Mouse (Mus musculus) liver, embryonic 14.5 days (tissue): ENCODE data around the gene Ormdl2. TPM values are rescaled to one million over a fixed set of nuclear protein-coding genes. Genes with fewer than 3 reads are reported as not detected.

Source experiments
- ATAC-seq: fragments of 200-750 bp; cut with Nextera tagmentation; 2 replicates; pipeline ENCODE4 v1.8.0; 2017; ENCODE audit warnings: moderate number of reproducible peaks, mild to moderate bottlenecking, moderate library complexity; ENCODE audit not compliant: insufficient read depth
- DNase-seq, 3 experiments: peaks; one replicate each; pipeline ENCODE4 v3.0.0-alpha.2; 2012 to 2013; ENCODE audit warnings: low read depth in 3 of 3, low spot score in 3 of 3
- H3K27ac ChIP-seq: fragments of 300-500 bp; sonication (generic); 2 replicates; pipeline ENCODE4 v1.5.1; 2014; ENCODE audit warnings: moderate library complexity, mild to moderate bottlenecking, control low read depth, inconsistent platforms
- H3K27me3 ChIP-seq: fragments of 300-500 bp; sonication (generic); 2 replicates; pipeline ENCODE4 v1.6.1; 2014; ENCODE audit warnings: mild to moderate bottlenecking, low read length, moderate library complexity; ENCODE audit not compliant: control insufficient read depth, insufficient read depth
- H3K36me3 ChIP-seq: fragments of 300-500 bp; sonication (generic); replicated peaks from 2 replicates; pipeline ENCODE4 v1.6.1; 2014; ENCODE audit warnings: low read depth; ENCODE audit not compliant: control insufficient read depth, insufficient read depth
- H3K4me1 ChIP-seq, 2 experiments: fragments of 200-500 bp in 1 of 2; fragments of 300-500 bp in 1 of 2; sonication (generic) in 1 of 2; replicated peaks; 2 replicates each; pipeline ENCODE4 v1.6.1; 2012 to 2014; ENCODE audit warnings: antibody characterized with exemption in 1 of 2, inconsistent platforms in 1 of 2, low read length in 1 of 2; ENCODE audit not compliant: control insufficient read depth in 2 of 2, insufficient read depth in 2 of 2
- H3K4me2 ChIP-seq: fragments of 300-500 bp; sonication (generic); 2 replicates; pipeline ENCODE4 v1.6.1; 2014; ENCODE audit warnings: low read depth, mild to moderate bottlenecking, control low read depth, moderate library complexity
- H3K4me3 ChIP-seq, 2 experiments: fragments of 200-500 bp in 1 of 2; fragments of 300-500 bp in 1 of 2; sonication (generic) in 1 of 2; 2 replicates each; pipeline ENCODE4 v1.5.1; 2012 to 2014; ENCODE audit warnings: low read depth in 2 of 2, low read length in 2 of 2, mild to moderate bottlenecking in 2 of 2, control low read depth in 1 of 2, inconsistent platforms in 1 of 2, moderate library complexity in 1 of 2; ENCODE audit not compliant: insufficient read depth in 1 of 2
- H3K9ac ChIP-seq: fragments of 300-500 bp; sonication (generic); replicated peaks from 2 replicates; pipeline ENCODE4 v1.6.1; 2014; ENCODE audit warnings: mild to moderate bottlenecking, control low read depth, moderate library complexity
- H3K9me3 ChIP-seq: fragments of 300-500 bp; sonication (generic); 2 replicates; pipeline ENCODE4 v1.6.1; 2016; ENCODE audit warnings: low read length, mixed read lengths; ENCODE audit not compliant: control insufficient read depth
- CTCF ChIP-seq: IDR thresholded peaks from 2 replicates; pipeline ENCODE4 v1.5.1; 2016; ENCODE audit warnings: antibody characterized with exemption, low read depth, control low read depth
- EP300 ChIP-seq: IDR thresholded peaks from 2 replicates; pipeline ENCODE4 v1.6.1; 2016; ENCODE audit warnings: antibody characterized with exemption, low read depth
- WGBS: fragments of 180-500 bp; shearing (Covaris S2); extraction: QIAGEN DNeasy Blood & Tissue Kit; methylation state at CpG from one replicate; pipeline ENCODE4 v1.1.7; 2014; ENCODE audit not compliant: insufficient replicate concordance; 5-methylcytosine and 5-hydroxymethylcytosine counted together
- polyA plus RNA-seq, 2 experiments: library from polyadenylated mRNA; depleted of rRNA in 1 of 2; stranded (reverse) in 1 of 2; unstranded in 1 of 2; fragments of >200 nt; fragmentation: Nextera tagmentation in 1 of 2; extraction: Ambion mirVana in 1 of 2; gene quantifications; 2 replicates each; pipeline versions ENCODE4 v1.2.1 to v1.2.3; 2012 to 2014

The Ormdl2 gene
- polyA plus RNA-seq, 2 experiments: 43.1 to 83.5 TPM

DNA sequence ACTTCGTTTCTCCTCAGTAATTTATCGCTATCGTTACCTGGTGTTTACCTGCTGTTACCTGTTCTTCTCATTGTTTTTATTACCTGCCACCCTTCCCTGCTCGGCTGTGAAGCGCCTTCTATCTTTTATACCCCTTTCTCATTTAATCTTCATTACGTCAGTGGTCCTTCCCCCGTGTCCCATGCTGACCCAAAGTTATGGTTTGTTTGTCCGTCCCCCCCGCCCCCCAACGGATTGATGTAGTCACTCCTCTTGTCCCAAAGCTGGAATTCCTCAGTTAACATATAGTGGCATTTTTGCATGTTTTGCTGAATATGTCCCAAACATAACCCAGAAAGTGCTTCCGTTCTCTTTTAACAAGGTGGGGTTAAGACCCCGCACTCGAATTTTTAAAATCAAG lies 690 bp upstream of the Ormdl2 start:
- no peak; the same call in 1 of the 2 replicates for ATAC-seq
- TF ChIP-seq CTCF (no peak), EP300 (no peak)
- H3K4me1 ChIP-seq: peaks cover 9 to 10% of the 10 kb centered on the region in 2 experiments
- 1% methylated on average over 13 of the region's 13 CpGs for WGBS
- H3K9ac ChIP-seq: peak overlapping the region; percentile 94
- H3K4me2 ChIP-seq: peak overlapping the region; percentile 94
- DNase-seq: no peak
- H3K36me3 ChIP-seq: peaks cover 25% of the 10 kb centered on the region
- H3K4me3 ChIP-seq: peak overlapping the region; percentile 96
- no peaks in the 10 kb centered on the region for H3K9me3 ChIP-seq
- peak overlapping the region; percentile 63 for H3K27ac ChIP-seq
- no peaks in the 10 kb centered on the region for H3K27me3 ChIP-seq

DNA sequence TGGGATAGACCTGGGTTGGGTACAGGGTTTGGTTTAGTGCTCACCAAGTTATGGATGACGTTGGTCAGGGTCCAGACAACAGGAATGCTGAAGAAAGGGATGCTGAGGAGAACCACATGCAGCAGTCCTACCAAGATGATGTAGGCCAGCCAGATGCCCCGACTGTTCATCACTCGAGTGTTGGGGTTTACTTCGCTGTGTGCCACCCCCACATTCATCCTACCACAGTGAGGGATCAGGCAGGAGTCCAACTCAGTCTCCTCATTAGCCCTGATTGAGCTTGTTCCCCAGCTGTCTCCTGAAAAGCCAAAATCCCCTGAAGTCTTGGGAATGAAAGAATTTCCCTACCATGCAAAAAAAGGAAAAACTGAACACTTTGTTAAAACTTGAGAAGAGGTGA lies 1.2 kb downstream of the Ormdl2 start:
- peak overlapping the region; percentile 94 for H3K4me2 ChIP-seq
- no peak overlapping the region for H3K27ac ChIP-seq
- peak overlapping the region; percentile 79 for H3K9ac ChIP-seq
- peak overlapping the region in 1 of 2 experiments; percentile 96; a peak in 2 of 4 replicates for H3K4me3 ChIP-seq
- H3K9me3 ChIP-seq: no peaks in the 10 kb centered on the region
- H3K27me3 ChIP-seq: no peaks in the 10 kb centered on the region
- no peak for TF ChIP-seq CTCF
- no peak for TF ChIP-seq EP300
- WGBS: 70% methylated on average over 4 of the region's 4 CpGs
- peaks cover 9 to 10% of the 10 kb centered on the region in 2 experiments for H3K4me1 ChIP-seq
- DNase-seq: no peak
- no peak for ATAC-seq
- H3K36me3 ChIP-seq: peaks cover 39% of the 10 kb centered on the region

- Histone ChIP-seq H3K9me3 (no peaks in the 10 kb centered on the region), H3K4me3 (no peak within 1 kb of the TSS), H3K27me3 (no peaks in the 10 kb centered on the region), H3K4me1 (peaks cover 5 to 6% of the 10 kb centered on the region in 2 experiments; a peak in 3 of 4 replicates), H3K4me2 (no peak within 1 kb of the TSS), H3K36me3 (peaks cover 47% of the 10 kb centered on the region), H3K9ac (no peak within 1 kb of the TSS), H3K27ac (no peak within 1 kb of the TSS)
- TF ChIP-seq CTCF (no peak), EP300 (no peak)
- WGBS: 80% methylated on average over 13 of the region's 13 CpGs
- no peak for ATAC-seq
- no peak for DNase-seq
Observed at GRCm38 (mm10) chr10:128817033-128817432, 4.4 kb downstream of the Ormdl2 start, which contains the start of gene Sarnp. Gene Sarnp, plus strand, starts transcription at chr10:128817333.

- Histone ChIP-seq H3K27me3 (no peaks in the 10 kb centered on the region), H3K9ac (no peak overlapping the region), H3K36me3 (0 out of 2 replicates have a peak, but pooled peaks cover 3% of the 10 kb centered on the region), H3K27ac (no peak overlapping the region), H3K4me1 (peaks cover 12 to 24% of the 10 kb centered on the region in 2 experiments), H3K4me3 (peak overlapping the region in 1 of 2 experiments; percentile 32; a peak in 2 of 4 replicates), H3K4me2 (peak overlapping the region; percentile 92), H3K9me3 (no peaks in the 10 kb centered on the region)
- WGBS: 82% methylated on average over 8 of the region's 8 CpGs
- DNase-seq: no peak
- no peak for ATAC-seq
- TF ChIP-seq EP300 (no peak), CTCF (no peak)
Observed at GRCm38 (mm10) chr10:128807018-128807417, 14.4 kb downstream of the Ormdl2 start.

GRCm38 (mm10) chr10:128806086-128806485 lies 15.4 kb downstream of the Ormdl2 start:
- ATAC-seq: no peak

More at GRCm38 (mm10) chr10:128806086-128806485, 15.4 kb downstream of the Ormdl2 start:
- 53% methylated on average over 6 of the region's 6 CpGs for WGBS
- no peaks in the 10 kb centered on the region for H3K9me3 ChIP-seq
- DNase-seq: no peak
- TF ChIP-seq EP300: no peak
- no peak for TF ChIP-seq CTCF
- peak overlapping the region; percentile 79 for H3K27ac ChIP-seq
- peak overlapping the region; percentile 77 for H3K9ac ChIP-seq
- no peaks in the 10 kb centered on the region for H3K27me3 ChIP-seq
- 0 out of 2 replicates have a peak, but pooled peaks cover 3% of the 10 kb centered on the region for H3K36me3 ChIP-seq
- peaks cover 12 to 24% of the 10 kb centered on the region in 2 experiments for H3K4me1 ChIP-seq
- H3K4me3 ChIP-seq: peak overlapping the region; percentile 62 to 80
- H3K4me2 ChIP-seq: peak overlapping the region; percentile 92
